23 mouse cellular contexts compared by ENCODE assay signal in the genomic region with DNA sequence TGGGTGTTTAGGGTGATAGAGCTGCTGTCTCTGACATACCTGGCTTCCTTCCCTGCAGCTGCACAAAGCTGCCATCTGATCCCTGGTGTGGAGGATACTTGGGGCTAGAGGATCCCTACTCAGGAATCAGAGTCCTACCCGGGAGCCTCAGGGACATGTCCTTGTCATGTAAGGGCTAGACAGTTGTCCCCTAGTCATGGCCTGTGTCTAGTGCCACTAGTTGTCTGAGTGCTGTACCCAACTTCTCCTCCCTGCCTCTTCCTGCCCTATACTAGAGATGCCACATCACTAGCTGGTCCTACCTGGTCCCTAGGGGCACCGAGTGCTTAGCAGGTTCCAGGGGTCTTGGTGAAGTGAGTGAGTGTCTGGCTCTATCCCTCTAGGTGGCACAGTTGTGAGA. TPM values are rescaled to one million over a fixed set of nuclear protein-coding genes. Genes with fewer than 3 reads are reported as not detected.
DNase-seq lines count a peak whose midpoint lies in the region; ATAC-seq and TF ChIP-seq lines count a peak whose summit lies in the region.
"Had no signal": no experiment of that assay in that cellular context is flagged by ENCODE, and none has a peak within 500 bp of the region (broad histone marks: within the 10 kb centered on the region; RNA-seq: fewer than 3 reads in every experiment).

No protein-coding gene starts in this region.

- H3K4me3 ChIP-seq in hindbrain, embryonic 15.5 days: no peak overlapping the region
- no peak overlapping the region for H3K4me3 ChIP-seq in hindbrain, embryonic 13.5 days
- no peak overlapping the region for H3K4me3 ChIP-seq in lung, postnatal 0 days (ENCODE audit: low read depth, low read length)
- H3K4me3 ChIP-seq: embryonic facial prominence, embryonic 10.5 days; embryonic facial prominence, embryonic 12.5 days; forebrain, embryonic 13.5 days; forebrain, embryonic 15.5 days had no signal

- 88% methylated on average over 2 of the region's 2 CpGs for WGBS in hindbrain, embryonic 15.5 days
- WGBS in hindbrain, embryonic 13.5 days: 91% methylated on average over 2 of the region's 2 CpGs
- 74% methylated on average over 2 of the region's 2 CpGs for WGBS in lung, postnatal 0 days

- no peak overlapping the region for H3K9ac ChIP-seq in hindbrain, embryonic 15.5 days
- H3K9ac ChIP-seq in hindbrain, embryonic 13.5 days: no peak overlapping the region
- no peak overlapping the region for H3K9ac ChIP-seq in lung, postnatal 0 days (replicated peaks; ENCODE audit: low read depth)
- H3K9ac ChIP-seq: embryonic facial prominence, embryonic 12.5 days; forebrain, embryonic 13.5 days; forebrain, embryonic 15.5 days had no signal

- no peak for TF ChIP-seq EP300 in lung, postnatal 0 days (IDR thresholded peaks at IDR 0.05)

- peak; percentile 83 for DNase-seq in heart, adult 11 months
- no peak for DNase-seq in heart, adult 18-20 months
- no peak for DNase-seq in cerebellum, adult 11 months
- no peak for DNase-seq in lung, postnatal 0 days (ENCODE audit: low spot score)
- DNase-seq: adrenal gland, adult 2 months; adrenal gland, postnatal 10 days; adrenal gland, postnatal 25 days; B cell, adult 2 months; cerebellum, adult 11-12 months; cerebellum, adult 2 months; cerebellum, adult 9-10 months; cerebellum, postnatal 10 days; cerebellum, postnatal 25 days had no signal

- TF ChIP-seq CTCF in lung, postnatal 0 days (IDR thresholded peaks at IDR 0.05): no peak

- no peak overlapping the region for H3K27ac ChIP-seq in hindbrain, embryonic 15.5 days (replicated peaks)
- no peak overlapping the region for H3K27ac ChIP-seq in hindbrain, embryonic 13.5 days
- no peak overlapping the region for H3K27ac ChIP-seq in lung, postnatal 0 days (ENCODE audit: low read length)
- H3K27ac ChIP-seq: embryonic facial prominence, embryonic 10.5 days; embryonic facial prominence, embryonic 12.5 days; forebrain, embryonic 13.5 days; forebrain, embryonic 15.5 days had no signal

- no peaks in the 10 kb centered on the region for H3K9me3 ChIP-seq in hindbrain, embryonic 15.5 days
- H3K9me3 ChIP-seq in hindbrain, embryonic 13.5 days: no peaks in the 10 kb centered on the region
- no peaks in the 10 kb centered on the region for H3K9me3 ChIP-seq in lung, postnatal 0 days (ENCODE audit: low read length)
- H3K9me3 ChIP-seq: embryonic facial prominence, embryonic 10.5 days; embryonic facial prominence, embryonic 12.5 days; forebrain, embryonic 13.5 days; forebrain, embryonic 15.5 days had no signal

- H3K4me1 ChIP-seq in hindbrain, embryonic 15.5 days (replicated peaks): no peaks in the 10 kb centered on the region
- H3K4me1 ChIP-seq in hindbrain, embryonic 13.5 days (replicated peaks): no peaks in the 10 kb centered on the region
- no peaks in the 10 kb centered on the region for H3K4me1 ChIP-seq in lung, postnatal 0 days (ENCODE audit: insufficient read depth, low read depth, low read length)
- H3K4me1 ChIP-seq: embryonic facial prominence, embryonic 12.5 days; forebrain, embryonic 13.5 days; forebrain, embryonic 15.5 days had no signal

- no peak overlapping the region for H3K4me2 ChIP-seq in hindbrain, embryonic 15.5 days
- H3K4me2 ChIP-seq in hindbrain, embryonic 13.5 days: no peak overlapping the region
- H3K4me2 ChIP-seq in lung, postnatal 0 days (replicated peaks; ENCODE audit: low read depth, low read length): no peak overlapping the region
- H3K4me2 ChIP-seq: embryonic facial prominence, embryonic 12.5 days; forebrain, embryonic 13.5 days; forebrain, embryonic 15.5 days had no signal

- H3K36me3 ChIP-seq in hindbrain, embryonic 15.5 days: no peaks in the 10 kb centered on the region
- no peaks in the 10 kb centered on the region for H3K36me3 ChIP-seq in hindbrain, embryonic 13.5 days
- H3K36me3 ChIP-seq in lung, postnatal 0 days (ENCODE audit: insufficient read depth, low read length): no peaks in the 10 kb centered on the region
- H3K36me3 ChIP-seq: embryonic facial prominence, embryonic 10.5 days; embryonic facial prominence, embryonic 12.5 days; forebrain, embryonic 15.5 days had no signal

- no peaks in the 10 kb centered on the region for H3K27me3 ChIP-seq in hindbrain, embryonic 15.5 days
- H3K27me3 ChIP-seq in hindbrain, embryonic 13.5 days: no peaks in the 10 kb centered on the region
- no peaks in the 10 kb centered on the region for H3K27me3 ChIP-seq in lung, postnatal 0 days (replicated peaks; ENCODE audit: insufficient read depth, low read length)
- H3K27me3 ChIP-seq: CH12.LX; embryonic facial prominence, embryonic 12.5 days; forebrain, embryonic 13.5 days; forebrain, embryonic 15.5 days had no signal

- 0 out of 2 replicates have a peak, but pooled peaks have one; percentile 23 for ATAC-seq in hindbrain, embryonic 15.5 days (ENCODE audit: low FRiP score, low read depth)
- no peak for ATAC-seq in hindbrain, embryonic 13.5 days (ENCODE audit: low FRiP score)
- 0 out of 2 replicates have a peak, but pooled peaks have one; percentile 7 for ATAC-seq in megakaryocyte-erythroid progenitor cell, adult 5-6 weeks (replicated peaks; ENCODE audit: low FRiP score, low TSS enrichment, poor library complexity, severe bottlenecking)
- ATAC-seq in lung, postnatal 0 days: no peak
- ATAC-seq: CD4-positive, CD25-positive, alpha-beta regulatory T cell, adult 4 months; forebrain, embryonic 13.5 days; forebrain, embryonic 15.5 days had no signal

RNA-seq across cellular contexts. Expression of a gene that starts 7.9 kb away (rescaled TPM):
- total RNA-seq in heart, adult 18-20 months (2021): not detected
- polyA plus RNA-seq in hindbrain, embryonic 15.5 days (2015; fragmentation: Nextera tagmentation; extraction: Ambion mirVana): 0.16 and 0.76 TPM in 2 replicates
- polyA plus RNA-seq in hindbrain, embryonic 13.5 days (2015; fragmentation: Nextera tagmentation; extraction: Ambion mirVana): 0.16 and 0.23 TPM in 2 replicates
- total RNA-seq in megakaryocyte-erythroid progenitor cell, adult 5-6 weeks (2014; fragmentation: Nextera tagmentation): 3.8 and 9.0 TPM in 2 replicates
- 5.6 and 11.7 TPM in 2 replicates for total RNA-seq in megakaryocyte-erythroid progenitor cell, adult 5-6 weeks (2017)
- 0.08 and 0.50 TPM in 2 replicates for polyA plus RNA-seq in lung, postnatal 0 days (2015; fragmentation: Nextera tagmentation; extraction: Ambion mirVana)
- total RNA-seq: adrenal gland, adult 2 months; MEL had no signal
- polyA plus RNA-seq: adrenal gland, adult 2 months had no signal

RNA-seq across cellular contexts. Expression of a gene that starts 42.6 kb away (rescaled TPM):
- 1 to 10 TPM; 7.3 to 7.8 TPM for total RNA-seq in heart, adult 18-20 months (2021)
- 13.7 and 13.8 TPM in 2 replicates for polyA plus RNA-seq in hindbrain, embryonic 15.5 days (2015; fragmentation: Nextera tagmentation; extraction: Ambion mirVana)
- polyA plus RNA-seq in hindbrain, embryonic 13.5 days (2015; fragmentation: Nextera tagmentation; extraction: Ambion mirVana): 3.2 and 3.3 TPM in 2 replicates
- total RNA-seq in megakaryocyte-erythroid progenitor cell, adult 5-6 weeks (2014; fragmentation: Nextera tagmentation): 18.7 and 24.7 TPM in 2 replicates
- total RNA-seq in megakaryocyte-erythroid progenitor cell, adult 5-6 weeks (2017): 28.4 and 48.3 TPM in 2 replicates
- 33.8 and 49.4 TPM in 2 replicates for polyA plus RNA-seq in lung, postnatal 0 days (2015; fragmentation: Nextera tagmentation; extraction: Ambion mirVana)
- total RNA-seq: CH12.LX had no signal

Comparison
In these comparisons a context has a peak if more than half of its experiments do, and no peak if none do; other contexts are left out.
1. ATAC-seq: peak in hindbrain, embryonic 15.5 days (single experiment) and megakaryocyte-erythroid progenitor cell, adult 5-6 weeks (single experiment); none in hindbrain, embryonic 13.5 days (single experiment) and lung, postnatal 0 days (single experiment).